Mouse (Mus musculus): ENCODE measurements around the gene Art3. TPM values are rescaled to one million over a fixed set of nuclear protein-coding genes. Genes with fewer than 3 reads are reported as not detected.

Gene Art3
- polyA plus RNA-seq, 1 experiment from 2014 or later = 1.4 TPM

- Histone ChIP-seq H3K4me2 (no peak overlapping the region), H3K9me3 (ENCODE audit: low read depth, low read length) (no peaks in the 10 kb centered on the region), H3K27ac (ENCODE audit: low read depth) (no peak overlapping the region), H3K9ac (no peak overlapping the region), H3K4me1 (ENCODE audit: insufficient read depth) (no peaks in the 10 kb centered on the region), H3K27me3 (ENCODE audit: insufficient read depth, low read length) (no peaks in the 10 kb centered on the region), H3K4me3 (ENCODE audit: low read depth, low read length) (no peak overlapping the region), H3K36me3 (ENCODE audit: insufficient read depth) (no peaks in the 10 kb centered on the region)
- DNase-seq (peak; percentile 47), ATAC-seq (ENCODE audit: insufficient read depth) (peak; percentile 80)
- TF ChIP-seq CTCF (IDR thresholded peaks at IDR 0.05; ENCODE audit: low read depth) = 0 out of 2 replicates have a peak, but pooled peaks have one; percentile 15
- WGBS = 61% methylated on average over 13 of the region's 13 CpGs
These were observed 37.7 kb downstream of the Art3 start for GRCm38 (mm10) chr5:92369151-92369994.

- Histone ChIP-seq H3K4me2 (no peak overlapping the region), H3K9ac (no peak overlapping the region), H3K4me3 (ENCODE audit: low read depth, low read length) (no peak overlapping the region), H3K36me3 (ENCODE audit: insufficient read depth) (no peaks in the 10 kb centered on the region), H3K27me3 (ENCODE audit: insufficient read depth, low read length) (no peaks in the 10 kb centered on the region), H3K4me1 (ENCODE audit: insufficient read depth) (no peaks in the 10 kb centered on the region), H3K27ac (ENCODE audit: low read depth) (no peak overlapping the region), H3K9me3 (ENCODE audit: low read depth, low read length) (no peaks in the 10 kb centered on the region)
- ATAC-seq (ENCODE audit: insufficient read depth) = no peak
- no peak for DNase-seq
- WGBS = 60% methylated on average over 6 of the region's 6 CpGs
- no peak for TF ChIP-seq CTCF (IDR thresholded peaks at IDR 0.05; ENCODE audit: low read depth)
These were observed 38.8 kb downstream of the Art3 start for GRCm38 (mm10) chr5:92370392-92370791.

- Histone ChIP-seq H3K27ac (ENCODE audit: low read depth) (no peak overlapping the region), H3K36me3 (ENCODE audit: insufficient read depth) (no peaks in the 10 kb centered on the region), H3K4me1 (ENCODE audit: insufficient read depth) (no peaks in the 10 kb centered on the region), H3K4me2 (no peak overlapping the region), H3K27me3 (ENCODE audit: insufficient read depth, low read length) (no peaks in the 10 kb centered on the region), H3K4me3 (ENCODE audit: low read depth, low read length) (no peak overlapping the region), H3K9ac (no peak overlapping the region), H3K9me3 (ENCODE audit: low read depth, low read length) (no peaks in the 10 kb centered on the region)
- no peak for ATAC-seq (ENCODE audit: insufficient read depth)
- WGBS = 74% methylated on average over 6 of the region's 6 CpGs
- no peak for TF ChIP-seq CTCF (IDR thresholded peaks at IDR 0.05; ENCODE audit: low read depth)
- DNase-seq = no peak
These were observed 39.3 kb downstream of the Art3 start for GRCm38 (mm10) chr5:92370891-92371290.

- H3K27me3 ChIP-seq (ENCODE audit: insufficient read depth, low read length) = no peaks in the 10 kb centered on the region
These were observed 39.8 kb downstream of the Art3 start for GRCm38 (mm10) chr5:92371361-92371976.

GRCm38 (mm10) chr5:92372605-92373004 lies 41.0 kb downstream of the Art3 start:
- DNase-seq (no peak), ATAC-seq (ENCODE audit: insufficient read depth) (no peak)
- 23% methylated on average over 2 of the region's 2 CpGs for WGBS

More at GRCm38 (mm10) chr5:92371361-92371976, 39.8 kb downstream of the Art3 start:
- Histone ChIP-seq H3K36me3 (ENCODE audit: insufficient read depth) (no peaks in the 10 kb centered on the region), H3K9me3 (ENCODE audit: low read depth, low read length) (no peaks in the 10 kb centered on the region), H3K4me3 (ENCODE audit: low read depth, low read length) (no peak overlapping the region), H3K27ac (ENCODE audit: low read depth) (no peak overlapping the region), H3K4me2 (no peak overlapping the region), H3K9ac (no peak overlapping the region), H3K4me1 (ENCODE audit: insufficient read depth) (no peaks in the 10 kb centered on the region)
- DNase-seq = no peak
- ATAC-seq (ENCODE audit: insufficient read depth) = no peak
- no peak for TF ChIP-seq CTCF (IDR thresholded peaks at IDR 0.05; ENCODE audit: low read depth)
- 83% methylated on average over 14 of the region's 14 CpGs for WGBS

DNA sequence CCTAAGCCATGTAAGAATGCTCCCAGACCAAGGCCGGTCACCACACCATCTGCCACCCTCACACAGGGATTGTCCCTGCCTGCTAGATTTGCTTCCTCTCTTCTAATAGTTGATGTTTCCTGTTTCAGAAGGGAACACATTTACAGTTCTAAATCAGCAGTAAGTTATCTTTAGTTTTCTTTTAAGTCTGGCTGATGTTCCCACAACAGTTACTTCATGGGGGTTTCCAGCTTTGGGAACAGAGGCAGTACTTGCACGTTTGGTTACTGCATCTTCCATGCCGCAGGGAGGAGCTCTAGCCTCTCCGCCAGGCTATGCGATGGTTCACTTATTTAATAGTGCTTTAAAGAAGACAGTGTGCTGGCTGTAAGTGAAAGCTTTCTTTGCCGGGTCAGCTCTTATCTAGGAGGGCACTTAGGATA lies 43.1 kb downstream of the Art3 start:
- Histone ChIP-seq H3K27me3 (ENCODE audit: insufficient read depth, low read length) (no peaks in the 10 kb centered on the region), H3K9me3 (ENCODE audit: low read depth, low read length) (no peaks in the 10 kb centered on the region), H3K27ac (ENCODE audit: low read depth) (no peak overlapping the region), H3K4me2 (no peak overlapping the region), H3K4me1 (ENCODE audit: insufficient read depth) (no peaks in the 10 kb centered on the region), H3K9ac (no peak overlapping the region), H3K4me3 (ENCODE audit: low read depth, low read length) (no peak overlapping the region), H3K36me3 (ENCODE audit: insufficient read depth) (no peaks in the 10 kb centered on the region)
- 40% methylated on average over 6 of the region's 6 CpGs for WGBS
- DNase-seq (peak; percentile 56), ATAC-seq (ENCODE audit: insufficient read depth) (peak; percentile 58; the same call in 1 of the 2 replicates)
- TF ChIP-seq CTCF (IDR thresholded peaks at IDR 0.05; ENCODE audit: low read depth) = peak; percentile 21

More at GRCm38 (mm10) chr5:92372605-92373004, 41.0 kb downstream of the Art3 start:
- Histone ChIP-seq H3K27ac (ENCODE audit: low read depth) (no peak overlapping the region), H3K9me3 (ENCODE audit: low read depth, low read length) (no peaks in the 10 kb centered on the region), H3K4me1 (ENCODE audit: insufficient read depth) (no peaks in the 10 kb centered on the region), H3K36me3 (ENCODE audit: insufficient read depth) (no peaks in the 10 kb centered on the region), H3K4me3 (ENCODE audit: low read depth, low read length) (no peak overlapping the region), H3K4me2 (no peak overlapping the region), H3K9ac (no peak overlapping the region), H3K27me3 (ENCODE audit: insufficient read depth, low read length) (no peaks in the 10 kb centered on the region)
- no peak for TF ChIP-seq CTCF (IDR thresholded peaks at IDR 0.05; ENCODE audit: low read depth)

DNA sequence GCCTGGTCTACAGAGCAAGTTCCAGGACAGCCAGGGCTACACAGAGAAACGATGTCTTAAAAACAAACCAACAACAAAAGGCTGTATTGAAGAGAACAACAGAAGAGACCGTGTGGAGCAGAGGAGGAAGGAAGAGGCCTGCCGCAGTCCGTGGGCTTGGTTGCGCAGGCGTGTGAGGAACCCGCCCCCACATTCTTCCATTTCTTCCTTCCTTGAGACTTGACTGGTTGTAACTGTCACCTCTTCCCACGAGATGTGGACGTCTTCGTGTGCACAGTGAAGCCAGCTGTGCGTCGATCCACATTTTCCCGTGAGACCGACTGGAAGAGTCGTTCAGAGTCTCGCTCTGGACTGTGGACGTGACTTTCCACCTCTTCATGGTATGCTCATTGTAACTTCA lies 43.7 kb downstream of the Art3 start:
- TF ChIP-seq CTCF (IDR thresholded peaks at IDR 0.05; ENCODE audit: low read depth) = no peak
- WGBS = 75% methylated on average over 17 of the region's 17 CpGs
- H3K27me3 ChIP-seq (ENCODE audit: insufficient read depth, low read length) = no peaks in the 10 kb centered on the region
- H3K36me3 ChIP-seq (ENCODE audit: insufficient read depth) = no peaks in the 10 kb centered on the region
- H3K4me2 ChIP-seq = no peak overlapping the region
- H3K27ac ChIP-seq (ENCODE audit: low read depth) = no peak overlapping the region
- no peak for ATAC-seq (ENCODE audit: insufficient read depth)
- no peak overlapping the region for H3K9ac ChIP-seq
- H3K9me3 ChIP-seq (ENCODE audit: low read depth, low read length) = no peaks in the 10 kb centered on the region
- no peak overlapping the region for H3K4me3 ChIP-seq (ENCODE audit: low read depth, low read length)
- no peaks in the 10 kb centered on the region for H3K4me1 ChIP-seq (ENCODE audit: insufficient read depth)
- DNase-seq = no peak

All from lung, embryonic 14.5 days (tissue).